Mouse (Mus musculus): ENCODE data around the gene Cntrob.

Gene Cntrob

GRCm38 (mm10) chr11:69298231-69298630 lies 25.3 kb downstream of the Cntrob start:
- no peak for DNase-seq (ENCODE audit: inconsistent ontology term)

GRCm38 (mm10) chr11:69297799-69298198 lies 25.8 kb downstream of the Cntrob start:
- no peak for DNase-seq (ENCODE audit: inconsistent ontology term)

GRCm38 (mm10) chr11:69295286-69295685 lies 28.3 kb downstream of the Cntrob start:
- no peak for DNase-seq (ENCODE audit: inconsistent ontology term)

DNA sequence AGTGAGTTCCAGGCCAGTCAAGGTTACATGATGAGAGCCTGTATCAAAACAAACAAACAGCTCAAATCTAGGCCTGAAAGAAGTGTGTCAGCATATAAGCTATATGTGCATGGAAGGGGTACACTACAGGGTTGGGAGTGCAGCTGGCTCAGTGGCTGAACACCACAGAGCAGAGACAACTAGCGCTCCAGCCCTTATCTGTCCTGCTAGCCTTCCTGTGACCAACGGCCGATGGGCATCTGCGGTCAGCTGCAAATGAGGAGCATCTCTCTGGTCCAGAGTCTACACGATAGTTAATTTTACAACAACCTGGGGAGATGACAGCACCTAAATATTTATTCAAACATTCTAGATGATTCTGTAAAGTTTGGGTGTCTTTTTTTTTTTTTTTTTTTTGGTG lies 32.5 kb downstream of the Cntrob start:
- DNase-seq (ENCODE audit: inconsistent ontology term) = no peak

DNA sequence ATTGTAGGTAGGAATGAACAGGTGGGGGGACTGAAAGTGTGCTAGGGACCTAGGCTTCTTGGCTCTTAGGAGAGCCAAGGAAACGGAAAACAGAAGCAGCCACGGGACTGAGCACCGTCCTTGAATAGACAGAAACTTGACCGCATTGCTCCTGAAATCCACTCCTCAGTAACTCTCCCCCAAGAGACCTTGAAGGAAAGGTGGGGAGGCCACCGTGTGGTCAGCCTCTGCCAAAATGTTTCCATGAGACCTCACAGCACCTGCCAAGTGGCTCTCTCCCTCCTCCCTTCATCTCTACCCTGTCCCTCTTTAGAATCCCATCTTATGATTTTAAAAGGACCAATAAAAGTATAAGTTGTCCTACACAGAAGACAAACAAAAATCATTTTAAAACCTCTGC lies 46.3 kb downstream of the Cntrob start:
- no peak for DNase-seq (ENCODE audit: inconsistent ontology term)

DNA sequence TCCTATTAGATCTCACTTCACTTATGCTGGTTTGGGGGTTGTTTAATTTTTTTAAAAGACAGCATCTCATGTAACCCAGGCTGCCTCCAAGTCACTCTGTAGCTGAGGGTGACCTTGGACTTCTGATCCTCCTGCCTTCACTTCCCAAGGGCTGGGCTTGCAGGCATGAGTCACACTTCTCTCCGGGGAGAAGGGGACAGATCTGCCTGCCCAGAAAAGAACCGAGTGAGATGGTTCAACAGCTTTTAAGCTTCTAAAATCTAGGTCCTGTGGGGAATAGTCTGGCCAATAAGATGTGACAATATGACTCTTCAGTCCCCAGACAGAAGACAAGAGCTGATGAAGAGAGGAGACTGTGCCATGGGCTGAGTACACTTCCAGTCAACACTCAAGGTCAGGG lies 47.5 kb downstream of the Cntrob start:
- DNase-seq (ENCODE audit: inconsistent ontology term) = no peak

GRCm38 (mm10) chr11:69275650-69276049 lies 47.9 kb downstream of the Cntrob start:
- no peak for DNase-seq (ENCODE audit: inconsistent ontology term)

- peak; percentile 36 for DNase-seq (ENCODE audit: inconsistent ontology term)
Measured at GRCm38 (mm10) chr11:69272122-69272740, 51.3 kb downstream of the Cntrob start.

DNA sequence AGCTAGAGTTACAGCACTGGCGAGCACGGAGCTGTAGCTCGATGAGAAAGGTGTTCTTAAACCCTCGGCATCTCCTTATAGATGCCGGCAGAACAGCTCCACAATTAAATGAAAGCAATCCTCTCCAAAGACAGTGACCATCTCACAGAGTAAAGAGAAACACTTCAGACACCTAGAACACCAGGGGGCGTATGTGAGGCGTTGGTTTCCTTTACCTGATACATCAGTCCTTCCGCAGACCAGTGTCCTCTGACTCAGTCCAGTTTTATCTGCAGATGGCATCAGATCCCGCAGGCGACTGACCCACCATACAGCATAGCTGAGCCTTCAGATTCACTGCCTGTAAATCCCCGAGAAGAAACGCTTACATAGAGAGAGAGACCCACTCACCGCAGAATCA lies 54.0 kb downstream of the Cntrob start:
- DNase-seq (ENCODE audit: inconsistent ontology term) = peak; percentile 69

GRCm38 (mm10) chr11:69268100-69268499 lies 55.5 kb downstream of the Cntrob start:
- no peak for DNase-seq (ENCODE audit: inconsistent ontology term)

DNA sequence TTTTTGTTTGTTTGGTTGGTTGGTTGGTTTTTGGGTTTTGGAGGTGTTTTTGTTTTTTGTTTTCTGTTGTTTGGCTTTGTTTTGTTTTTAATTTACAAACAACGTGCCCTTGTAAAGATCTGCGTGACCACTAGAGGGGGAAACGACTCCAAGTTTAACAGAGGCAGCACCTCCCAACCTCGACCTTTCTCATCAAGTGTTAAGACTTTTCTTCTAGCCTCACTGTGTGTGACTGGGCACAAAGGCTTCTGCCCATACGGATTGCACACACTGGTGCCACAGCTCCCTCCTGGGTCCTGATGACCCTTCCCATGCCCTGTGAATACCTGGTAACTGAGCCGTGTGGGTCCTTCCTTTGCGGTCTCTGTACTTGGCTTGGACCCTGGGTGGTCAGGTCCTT lies 56.2 kb downstream of the Cntrob start:
- DNase-seq (ENCODE audit: inconsistent ontology term) = peak; percentile 47

DNA sequence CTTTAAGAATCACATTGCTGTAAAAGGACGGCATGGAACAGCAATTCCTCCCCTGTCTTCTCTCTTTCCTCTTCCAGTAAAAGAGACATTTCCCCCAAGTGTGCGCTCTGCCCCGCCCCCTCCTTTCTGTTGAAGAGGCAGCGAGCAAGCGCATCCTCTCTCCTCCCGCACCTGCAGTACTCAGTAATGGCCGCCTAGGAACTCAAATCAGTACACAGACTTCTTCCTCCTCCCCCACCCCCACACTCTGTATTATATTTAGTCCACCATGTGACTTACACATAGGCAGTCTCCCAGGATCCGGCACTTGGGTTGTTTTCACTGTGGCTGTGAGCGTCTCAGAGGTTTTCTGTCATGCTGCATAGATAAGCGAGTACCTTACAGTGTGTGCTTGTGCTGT lies 57.3 kb downstream of the Cntrob start:
- DNase-seq (ENCODE audit: inconsistent ontology term) = no peak

DNA sequence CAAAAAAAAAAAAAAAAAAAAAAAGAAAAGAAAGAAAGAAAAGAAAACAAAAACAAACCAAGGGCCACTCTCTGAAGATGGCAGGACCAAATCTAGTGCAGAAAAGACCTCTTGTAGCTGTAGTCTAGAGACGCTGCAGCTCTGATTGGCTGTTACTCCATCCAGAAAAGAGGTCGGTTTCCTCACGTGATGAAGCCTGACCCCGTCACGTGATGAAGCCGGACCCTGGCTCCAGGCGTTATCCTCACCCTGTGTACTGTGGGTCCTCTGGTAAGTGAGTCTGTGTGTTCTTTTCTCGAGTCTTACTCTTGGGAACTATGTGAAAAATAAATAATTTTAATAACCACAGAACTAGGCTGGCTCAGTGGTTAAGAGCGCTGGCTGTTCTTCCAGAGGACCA lies 58.2 kb downstream of the Cntrob start:
- DNase-seq (ENCODE audit: inconsistent ontology term) = no peak

DNA sequence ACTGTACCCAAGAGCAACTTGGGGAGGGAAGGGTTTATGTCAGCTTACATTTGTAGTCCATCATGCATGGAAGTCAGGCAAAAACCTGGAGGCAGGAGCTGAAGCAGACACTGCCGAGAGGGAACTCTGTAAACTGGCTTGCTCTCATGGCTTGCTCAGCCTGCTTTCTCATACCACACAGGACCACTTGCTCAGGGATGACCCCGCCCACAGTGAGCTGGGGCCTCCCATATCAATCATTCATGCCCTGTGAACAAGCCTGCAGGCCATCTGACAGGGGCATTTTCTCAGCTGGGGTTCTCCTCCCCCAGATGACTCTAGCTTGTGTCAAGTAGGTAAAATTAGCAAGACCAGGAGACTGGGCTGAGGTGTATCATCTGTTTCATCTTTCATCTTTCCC lies 59.3 kb downstream of the Cntrob start:
- DNase-seq (ENCODE audit: inconsistent ontology term) = no peak

GRCm38 (mm10) chr11:69260111-69260510 lies 63.5 kb downstream of the Cntrob start:
- DNase-seq (ENCODE audit: inconsistent ontology term) = no peak

DNA sequence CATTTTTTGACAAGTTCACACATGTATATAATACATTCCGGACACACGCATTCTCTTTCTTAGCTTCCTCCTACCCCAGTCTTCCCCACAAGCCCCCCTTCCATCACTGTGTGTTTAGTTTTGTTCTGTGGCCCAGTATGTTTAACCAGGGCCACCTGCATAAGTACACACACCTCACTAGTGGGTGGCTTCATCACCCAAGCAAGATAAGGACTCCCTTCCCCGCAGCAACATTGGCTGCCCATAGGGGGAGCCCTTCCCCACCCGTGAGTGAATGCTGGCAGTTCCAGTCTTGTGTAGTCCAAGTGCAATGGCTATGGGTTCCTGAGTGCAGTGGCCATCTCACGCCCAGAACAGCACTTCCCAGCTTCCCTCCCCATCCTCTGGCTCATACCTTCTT lies 65.3 kb downstream of the Cntrob start:
- DNase-seq (ENCODE audit: inconsistent ontology term) = peak; percentile 47

DNA sequence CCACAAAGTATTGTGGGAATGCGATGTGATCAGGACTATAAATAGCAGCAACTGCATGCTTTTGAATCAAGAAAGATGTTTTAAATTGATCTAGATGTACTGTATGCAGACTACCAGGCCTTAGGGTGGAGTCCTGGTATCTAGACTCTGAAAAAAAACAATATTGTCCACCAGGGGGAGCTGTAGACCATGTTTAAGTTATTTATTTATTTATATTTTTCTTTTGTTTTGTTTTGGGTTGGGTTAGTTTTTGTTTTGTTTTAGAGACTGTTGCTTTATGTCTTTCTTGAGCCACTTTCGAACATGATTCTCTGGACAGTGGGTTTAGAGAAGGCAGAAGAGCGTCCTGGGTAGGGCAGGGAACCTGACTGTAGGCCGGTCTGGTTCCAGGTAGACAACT lies 65.8 kb downstream of the Cntrob start:
- DNase-seq (ENCODE audit: inconsistent ontology term) = peak; percentile 47

- DNase-seq (ENCODE audit: inconsistent ontology term) = no peak
Measured at GRCm38 (mm10) chr11:69257072-69257471, 66.5 kb downstream of the Cntrob start.

GRCm38 (mm10) chr11:69254808-69255207 lies 68.8 kb downstream of the Cntrob start:
- DNase-seq (ENCODE audit: inconsistent ontology term) = no peak

DNA sequence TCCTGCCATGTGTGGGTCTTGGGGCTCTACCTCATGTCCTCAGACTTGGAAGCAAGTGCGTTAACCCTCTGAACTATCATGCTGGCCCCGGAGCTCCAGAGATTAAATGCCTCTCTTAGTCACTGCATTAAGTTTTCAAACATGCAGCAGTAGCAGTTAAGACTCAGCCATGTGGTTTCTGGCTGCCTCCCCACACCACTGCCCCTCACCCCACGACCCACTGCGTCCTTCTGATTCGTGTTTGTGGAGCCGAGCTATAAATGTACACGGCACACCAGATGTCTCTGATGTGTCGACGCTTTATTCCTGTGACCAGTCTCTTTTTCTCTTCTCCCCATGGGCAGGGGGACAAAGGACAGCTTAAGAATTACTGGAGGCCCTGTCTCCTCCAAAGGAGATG lies 70.4 kb downstream of the Cntrob start:
- peak; percentile 33 for DNase-seq (ENCODE audit: inconsistent ontology term)

DNA sequence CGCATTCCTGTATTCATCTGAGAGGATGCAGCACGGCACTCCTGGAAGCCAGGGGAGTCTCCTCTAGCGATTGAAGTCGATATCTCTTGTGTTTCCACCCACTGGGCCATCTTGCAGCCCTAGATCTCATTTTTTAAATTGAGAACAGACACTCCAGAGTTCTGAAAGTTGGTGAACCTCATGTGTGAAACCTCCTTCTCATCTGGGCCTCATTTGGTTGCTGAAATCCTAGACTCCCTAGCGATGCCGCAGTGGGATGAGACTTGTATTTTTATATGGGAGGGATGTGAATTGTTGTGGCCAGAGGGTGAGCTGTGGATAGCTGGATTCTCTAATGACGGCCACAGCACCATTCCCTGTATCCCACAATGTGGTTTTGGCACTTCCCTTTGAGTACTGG lies 71.6 kb downstream of the Cntrob start:
- no peak for DNase-seq (ENCODE audit: inconsistent ontology term)

GRCm38 (mm10) chr11:69251135-69251842 lies 72.3 kb downstream of the Cntrob start:
- no peak for DNase-seq (ENCODE audit: inconsistent ontology term)

DNA sequence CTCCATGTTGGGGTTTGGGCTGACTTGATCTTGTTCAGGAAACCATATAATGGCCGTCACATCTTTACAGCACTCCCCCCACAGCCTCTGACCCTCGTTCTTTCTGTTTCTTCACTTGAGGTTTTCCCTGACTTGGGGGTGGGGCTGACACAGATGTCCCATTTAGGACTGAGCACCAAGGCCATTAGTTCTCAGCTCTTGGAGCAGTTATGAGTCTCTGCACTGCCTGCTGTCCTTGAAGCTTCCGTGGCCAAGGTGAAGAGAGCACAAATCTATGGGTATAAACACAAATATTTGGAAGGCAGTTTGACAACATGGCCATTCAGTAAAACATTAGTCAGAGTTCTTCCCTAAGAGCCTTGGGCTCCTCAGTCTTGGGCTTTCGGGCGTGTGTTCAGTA lies 73.5 kb downstream of the Cntrob start:
- no peak for DNase-seq (ENCODE audit: inconsistent ontology term)

Measured in Muller cell, postnatal 12 days (primary cell).